Mouse (Mus musculus) layer of hippocampus, adult 8-10 months (tissue): ENCODE results near the gene BC016579. TPM values are rescaled to one million over a fixed set of nuclear protein-coding genes. Genes with fewer than 3 reads are reported as not detected.

Experiments used
- DNase-seq, 2 experiments: peaks; one replicate each; pipeline ENCODE4 v3.0.0; 2022; ENCODE audit warnings: low spot score in 2 of 2
- total RNA-seq, 4 experiments: library from RNA; stranded (reverse); gene quantifications; 2 replicates each; pipeline ENCODE4 v1.2.4; 2022

The BC016579 gene
- total RNA-seq, result under 1 TPM in 3 of 4 experiments, not detected in 1; 0.14 to 0.39 (median 0.18) TPM

- DNase-seq, result no peak
Observed at GRCm38 (mm10) chr16:45653934-45654332, at the start of gene BC016579. Gene BC016579, minus strand, starts transcription at chr16:45654068.

GRCm38 (mm10) chr16:45699301-45699700, 45.4 kb upstream of the BC016579 start:
- no peak for DNase-seq

GRCm38 (mm10) chr16:45697996-45698395, 44.1 kb upstream of the BC016579 start:
- DNase-seq, result peak in 1 of 2 experiments; percentile 22

- no peak for DNase-seq
Observed at GRCm38 (mm10) chr16:45695445-45696160, 41.7 kb upstream of the BC016579 start.

GRCm38 (mm10) chr16:45693558-45693957, 39.7 kb upstream of the BC016579 start, which contains the start of gene Tmprss7:
Gene Tmprss7, minus strand, starts transcription at chr16:45693658.
- no peak for DNase-seq

- no peak for DNase-seq
Observed at GRCm38 (mm10) chr16:45692851-45693250, 39.0 kb upstream of the BC016579 start.

GRCm38 (mm10) chr16:45690178-45690577, 36.3 kb upstream of the BC016579 start:
- DNase-seq, result peak; percentile 43 to 51

GRCm38 (mm10) chr16:45686833-45687232, 33.0 kb upstream of the BC016579 start:
- DNase-seq, result no peak

GRCm38 (mm10) chr16:45685295-45685694, 31.4 kb upstream of the BC016579 start:
- peak in 1 of 2 experiments; percentile 17 for DNase-seq

GRCm38 (mm10) chr16:45684815-45685214, 30.9 kb upstream of the BC016579 start:
- DNase-seq, result peak; percentile 25 to 72

GRCm38 (mm10) chr16:45676462-45676861, 22.6 kb upstream of the BC016579 start:
- DNase-seq, result no peak

GRCm38 (mm10) chr16:45670005-45670404, 16.1 kb upstream of the BC016579 start:
- no peak for DNase-seq

- DNase-seq, result no peak
Observed at GRCm38 (mm10) chr16:45668178-45668577, 14.3 kb upstream of the BC016579 start.

- no peak for DNase-seq
Observed at GRCm38 (mm10) chr16:45666136-45666535, 12.3 kb upstream of the BC016579 start.

- no peak for DNase-seq
Observed at GRCm38 (mm10) chr16:45662381-45662780, 8.5 kb upstream of the BC016579 start.

- DNase-seq, result peak in 1 of 2 experiments; percentile 29
Observed at GRCm38 (mm10) chr16:45659596-45659995, 5.7 kb upstream of the BC016579 start.

GRCm38 (mm10) chr16:45658248-45658647, 4.4 kb upstream of the BC016579 start:
- no peak for DNase-seq

GRCm38 (mm10) chr16:45657574-45658159, 3.8 kb upstream of the BC016579 start:
- DNase-seq, result no peak

GRCm38 (mm10) chr16:45654465-45654864, 597 bp upstream of the BC016579 start:
- no peak for DNase-seq

GRCm38 (mm10) chr16:45653009-45653933, 597 bp downstream of the BC016579 start:
- DNase-seq, result no peak

GRCm38 (mm10) chr16:45651497-45651896, 2.4 kb downstream of the BC016579 start:
- no peak for DNase-seq

GRCm38 (mm10) chr16:45644380-45644779, 9.5 kb downstream of the BC016579 start:
- no peak for DNase-seq
